Mouse (Mus musculus) stomach, embryonic 15.5 days (tissue): ENCODE results near the gene Ltbp1. TPM values are rescaled to one million over a fixed set of nuclear protein-coding genes. Genes with fewer than 3 reads are reported as not detected.

Source experiments
- ATAC-seq: fragments of 200-750 bp; cut with Nextera tagmentation; 2 replicates; pipeline ENCODE4 v1.8.0; 2017; ENCODE audit warnings: low read depth, moderate number of reproducible peaks, moderate TSS enrichment; ENCODE audit not compliant: insufficient read depth, low FRiP score
- H3K27ac ChIP-seq: fragments of 300-500 bp; sonication (generic); 2 replicates; pipeline ENCODE4 v1.5.1; 2015; ENCODE audit warnings: mild to moderate bottlenecking, inconsistent platforms
- H3K27me3 ChIP-seq: fragments of 300-500 bp; sonication (generic); replicated peaks from 2 replicates; pipeline ENCODE4 v1.6.1; 2015; ENCODE audit warnings: inconsistent platforms
- H3K36me3 ChIP-seq: fragments of 300-500 bp; sonication (generic); 2 replicates; pipeline ENCODE4 v1.6.1; 2015; ENCODE audit warnings: inconsistent platforms
- H3K4me1 ChIP-seq: fragments of 300-500 bp; sonication (generic); 2 replicates; pipeline ENCODE4 v1.6.1; 2015; ENCODE audit warnings: inconsistent platforms
- H3K4me2 ChIP-seq: fragments of 300-500 bp; sonication (generic); 2 replicates; pipeline ENCODE4 v1.6.1; 2015; ENCODE audit warnings: mild to moderate bottlenecking, inconsistent platforms
- H3K4me3 ChIP-seq: fragments of 300-500 bp; sonication (generic); replicated peaks from 2 replicates; pipeline ENCODE4 v1.5.1; 2015; ENCODE audit warnings: inconsistent platforms
- H3K9ac ChIP-seq: fragments of 300-500 bp; sonication (generic); 2 replicates; pipeline ENCODE4 v1.6.1; 2015; ENCODE audit warnings: inconsistent platforms
- H3K9me3 ChIP-seq: fragments of 300-500 bp; sonication (generic); 2 replicates; pipeline ENCODE4 v1.6.1; 2016; ENCODE audit warnings: inconsistent platforms
- WGBS: fragments of 180-500 bp; shearing (Covaris S2); methylation state at CpG from one replicate; pipeline ENCODE4 v1.1.7; 2015; 5-methylcytosine and 5-hydroxymethylcytosine counted together
- polyA plus RNA-seq: library from polyadenylated mRNA; unstranded; fragments of >200 nt; fragmentation: Nextera tagmentation; extraction: Ambion mirVana; gene quantifications from 2 replicates; pipeline ENCODE4 v1.2.1, GENCODE M21; 2015

Gene Ltbp1
- polyA plus RNA-seq, 1 experiment from 2014 or later, result 26.1 TPM

GRCm38 (mm10) chr17:75071749-75072148 lies 66.4 kb downstream of the Ltbp1 start:
- Histone ChIP-seq H3K36me3 (no peaks in the 10 kb centered on the region), H3K9me3 (no peaks in the 10 kb centered on the region), H3K4me2 (no peak overlapping the region), H3K4me3 (no peak overlapping the region), H3K4me1 (peaks cover 25% of the 10 kb centered on the region), H3K9ac (no peak overlapping the region), H3K27ac (no peak overlapping the region), H3K27me3 (no peaks in the 10 kb centered on the region)
- WGBS, result 64% methylated on average over 2 of the region's 2 CpGs
- ATAC-seq, result no peak

GRCm38 (mm10) chr17:75073887-75074286 lies 68.5 kb downstream of the Ltbp1 start:
- Histone ChIP-seq H3K27me3 (no peaks in the 10 kb centered on the region), H3K4me3 (no peak overlapping the region), H3K4me1 (peaks cover 19% of the 10 kb centered on the region), H3K36me3 (no peaks in the 10 kb centered on the region), H3K9ac (no peak overlapping the region), H3K4me2 (no peak overlapping the region), H3K9me3 (no peaks in the 10 kb centered on the region), H3K27ac (peak overlapping the region; percentile 37; the same call in 1 of the 2 replicates)
- no peak for ATAC-seq
- WGBS, result 21% methylated on average over 8 of the region's 8 CpGs

GRCm38 (mm10) chr17:75074978-75075699 lies 69.8 kb downstream of the Ltbp1 start:
- Histone ChIP-seq H3K4me1 (peaks cover 15% of the 10 kb centered on the region), H3K27ac (peak overlapping the region; percentile 1; the same call in 1 of the 2 replicates), H3K36me3 (no peaks in the 10 kb centered on the region), H3K9me3 (no peaks in the 10 kb centered on the region), H3K4me2 (no peak overlapping the region), H3K9ac (no peak overlapping the region), H3K4me3 (no peak overlapping the region), H3K27me3 (no peaks in the 10 kb centered on the region)
- ATAC-seq, result no peak
- 66% methylated on average over 19 of the region's 19 CpGs for WGBS

GRCm38 (mm10) chr17:75081401-75081800 lies 76.0 kb downstream of the Ltbp1 start:
- 54% methylated on average over 2 of the region's 2 CpGs for WGBS
- Histone ChIP-seq H3K4me1 (no peaks in the 10 kb centered on the region), H3K36me3 (no peaks in the 10 kb centered on the region), H3K4me2 (no peak overlapping the region), H3K27ac (no peak overlapping the region), H3K9ac (no peak overlapping the region), H3K4me3 (no peak overlapping the region), H3K27me3 (no peaks in the 10 kb centered on the region), H3K9me3 (no peaks in the 10 kb centered on the region)
- no peak for ATAC-seq

GRCm38 (mm10) chr17:75082449-75082848 lies 77.1 kb downstream of the Ltbp1 start:
- Histone ChIP-seq H3K9me3 (no peaks in the 10 kb centered on the region), H3K4me2 (no peak overlapping the region), H3K4me3 (no peak overlapping the region), H3K4me1 (no peaks in the 10 kb centered on the region), H3K27me3 (no peaks in the 10 kb centered on the region), H3K27ac (no peak overlapping the region), H3K9ac (no peak overlapping the region), H3K36me3 (no peaks in the 10 kb centered on the region)
- ATAC-seq, result no peak

- Histone ChIP-seq H3K9me3 (no peaks in the 10 kb centered on the region), H3K9ac (no peak overlapping the region), H3K4me3 (no peak overlapping the region), H3K27me3 (no peaks in the 10 kb centered on the region), H3K4me1 (no peaks in the 10 kb centered on the region), H3K4me2 (no peak overlapping the region), H3K36me3 (no peaks in the 10 kb centered on the region), H3K27ac (no peak overlapping the region)
- ATAC-seq, result peak; percentile 56; the same call in 1 of the 2 replicates
- WGBS, result 29% methylated on average over 10 of the region's 10 CpGs
These were observed 82.1 kb downstream of the Ltbp1 start for GRCm38 (mm10) chr17:75087296-75087941.

GRCm38 (mm10) chr17:75088232-75088631 lies 82.9 kb downstream of the Ltbp1 start:
- Histone ChIP-seq H3K4me1 (no peaks in the 10 kb centered on the region), H3K4me3 (no peak overlapping the region), H3K4me2 (no peak overlapping the region), H3K27ac (no peak overlapping the region), H3K9me3 (no peaks in the 10 kb centered on the region), H3K36me3 (no peaks in the 10 kb centered on the region), H3K9ac (no peak overlapping the region), H3K27me3 (no peaks in the 10 kb centered on the region)
- WGBS, result 40% methylated on average over 4 of the region's 4 CpGs
- ATAC-seq, result no peak

- ATAC-seq, result no peak
- no peak overlapping the region for H3K27ac ChIP-seq
- H3K9ac ChIP-seq, result no peak overlapping the region
- H3K4me2 ChIP-seq, result no peak overlapping the region
- H3K4me1 ChIP-seq, result no peaks in the 10 kb centered on the region
- H3K36me3 ChIP-seq, result no peaks in the 10 kb centered on the region
- no peaks in the 10 kb centered on the region for H3K9me3 ChIP-seq
- no peaks in the 10 kb centered on the region for H3K27me3 ChIP-seq
- WGBS, result 80% methylated on average over 11 of the region's 11 CpGs
- H3K4me3 ChIP-seq, result no peak overlapping the region
These were observed 83.4 kb downstream of the Ltbp1 start for GRCm38 (mm10) chr17:75088727-75089126.

GRCm38 (mm10) chr17:75090556-75090955 lies 85.2 kb downstream of the Ltbp1 start:
- WGBS, result 70% methylated on average over 6 of the region's 6 CpGs
- no peak for ATAC-seq

GRCm38 (mm10) chr17:75093563-75093962 lies 88.2 kb downstream of the Ltbp1 start:
- Histone ChIP-seq H3K9me3 (no peaks in the 10 kb centered on the region), H3K4me1 (no peaks in the 10 kb centered on the region), H3K9ac (no peak overlapping the region), H3K27me3 (no peaks in the 10 kb centered on the region), H3K27ac (no peak overlapping the region), H3K4me3 (no peak overlapping the region), H3K4me2 (no peak overlapping the region), H3K36me3 (no peaks in the 10 kb centered on the region)
- 70% methylated on average over 3 of the region's 3 CpGs for WGBS
- ATAC-seq, result no peak

More at GRCm38 (mm10) chr17:75090556-75090955, 85.2 kb downstream of the Ltbp1 start:
- Histone ChIP-seq H3K27ac (no peak overlapping the region), H3K36me3 (no peaks in the 10 kb centered on the region), H3K4me1 (no peaks in the 10 kb centered on the region), H3K4me3 (no peak overlapping the region), H3K9me3 (no peaks in the 10 kb centered on the region), H3K9ac (no peak overlapping the region), H3K4me2 (no peak overlapping the region), H3K27me3 (no peaks in the 10 kb centered on the region)

GRCm38 (mm10) chr17:75094591-75094990 lies 89.2 kb downstream of the Ltbp1 start:
- no peak overlapping the region for H3K4me3 ChIP-seq
- H3K4me1 ChIP-seq, result no peaks in the 10 kb centered on the region
- no peak overlapping the region for H3K27ac ChIP-seq
- 84% methylated on average over 9 of the region's 9 CpGs for WGBS
- no peaks in the 10 kb centered on the region for H3K36me3 ChIP-seq
- ATAC-seq, result 0 out of 2 replicates have a peak, but pooled peaks have one; percentile 35
- H3K9ac ChIP-seq, result no peak overlapping the region
- no peaks in the 10 kb centered on the region for H3K9me3 ChIP-seq
- H3K27me3 ChIP-seq, result no peaks in the 10 kb centered on the region
- no peak overlapping the region for H3K4me2 ChIP-seq

GRCm38 (mm10) chr17:75096727-75097126 lies 91.4 kb downstream of the Ltbp1 start:
- WGBS, result 54% methylated on average over 7 of the region's 7 CpGs
- Histone ChIP-seq H3K9ac (no peak overlapping the region), H3K27ac (no peak overlapping the region)

More at GRCm38 (mm10) chr17:75096727-75097126, 91.4 kb downstream of the Ltbp1 start:
- no peak overlapping the region for H3K4me3 ChIP-seq
- no peak overlapping the region for H3K4me2 ChIP-seq
- no peaks in the 10 kb centered on the region for H3K4me1 ChIP-seq
- H3K27me3 ChIP-seq, result no peaks in the 10 kb centered on the region
- no peaks in the 10 kb centered on the region for H3K9me3 ChIP-seq
- no peaks in the 10 kb centered on the region for H3K36me3 ChIP-seq
- ATAC-seq, result no peak
